Mouse (Mus musculus) ES-E14 (cell line): Measurements from ENCODE around the gene Fam155a. TPM values are rescaled to one million over a fixed set of nuclear protein-coding genes. Genes with fewer than 3 reads are reported as not detected.
A peak's percentile ranks its signal among the peaks of the same experiment; 100 is the strongest.

ENCODE experiments used
- DNase-seq: peaks from one replicate; pipeline ENCODE4 v3.0.0-alpha.2; 2013; ENCODE audit warnings: low read depth, low spot score
- H3K27ac ChIP-seq: 2 replicates; pipeline ENCODE4 v1.5.1; 2012; ENCODE audit warnings: low read depth, mild to moderate bottlenecking, low read length, moderate library complexity, mixed read lengths; ENCODE audit not compliant: poor library complexity, insufficient read depth, severe bottlenecking
- H3K36me3 ChIP-seq: 2 replicates; pipeline ENCODE4 v1.6.1; 2012; ENCODE audit warnings: mild to moderate bottlenecking, low read length, moderate library complexity, mixed read lengths; ENCODE audit not compliant: control insufficient read depth, poor library complexity, insufficient read depth, severe bottlenecking
- H3K4me1 ChIP-seq, 2 experiments: fragments of 150-350 bp in 1 of 2; sonication (generic) in 1 of 2; 2 replicates each; pipeline ENCODE4 v1.6.1; 2012; ENCODE audit warnings: low read length in 2 of 2, mild to moderate bottlenecking in 1 of 2, mixed read lengths in 1 of 2; ENCODE audit not compliant: control insufficient read depth in 2 of 2, insufficient read depth in 2 of 2, poor library complexity in 1 of 2
- H3K4me3 ChIP-seq, 2 experiments: fragments of 150-350 bp in 1 of 2; sonication (generic) in 1 of 2; 2 replicates each; pipeline ENCODE4 v1.5.1; 2012; ENCODE audit warnings: low read length in 2 of 2, low read depth in 1 of 2, mild to moderate bottlenecking in 1 of 2, mixed read lengths in 1 of 2; ENCODE audit not compliant: insufficient read depth in 1 of 2, poor library complexity in 1 of 2, severe bottlenecking in 1 of 2
- H3K9ac ChIP-seq: 2 replicates; pipeline ENCODE4 v1.6.1; 2012; ENCODE audit warnings: low read depth, mild to moderate bottlenecking, low read length, mixed read lengths; ENCODE audit not compliant: poor library complexity, insufficient read depth, severe bottlenecking
- H3K9me3 ChIP-seq: fragments of 150-350 bp; sonication (generic); 2 replicates; pipeline ENCODE4 v1.6.1; 2012; ENCODE audit warnings: low read depth, mild to moderate bottlenecking, low read length; ENCODE audit not compliant: control insufficient read depth, insufficient read depth
- CHD2 ChIP-seq: IDR thresholded peaks from 2 replicates; pipeline ENCODE4 v1.6.1; 2014; ENCODE audit warnings: mild to moderate bottlenecking, low read depth, low read length, inconsistent platforms
- HCFC1 ChIP-seq: IDR thresholded peaks from 2 replicates; pipeline ENCODE4 v1.6.1; 2012; ENCODE audit warnings: low read length, inconsistent platforms, borderline replicate concordance; ENCODE audit not compliant: insufficient read depth
- MAFK ChIP-seq: IDR thresholded peaks from 2 replicates; pipeline ENCODE4 v1.6.1; 2014; ENCODE audit warnings: mild to moderate bottlenecking, low read depth, low read length, inconsistent platforms; ENCODE audit not compliant: insufficient read depth
- ZC3H11A ChIP-seq: IDR thresholded peaks from 2 replicates; pipeline ENCODE4 v1.6.1; 2012; ENCODE audit warnings: low read depth, mild to moderate bottlenecking, inconsistent platforms, low read length, borderline replicate concordance
- ZNF384 ChIP-seq: IDR thresholded peaks from 2 replicates; pipeline ENCODE4 v1.6.1; 2012; ENCODE audit warnings: low read depth, low read length, inconsistent platforms
- in situ Hi-C, 2 experiments: fragments of 600-800 bp; cut with MboI; formaldehyde crosslinking; loops; one replicate each; pipeline ENCODE4 v1.15.1; 2025; ENCODE audit warnings: low sequenced_read_pairs in 2 of 2, inconsistent platforms in 1 of 2; ENCODE audit not compliant: unreplicated experiment in 2 of 2
- total RNA-seq: library from RNA; depleted of rRNA; stranded (reverse); fragments of 300-350 nt; gene quantifications from 2 replicates; pipeline ENCODE4 v1.2.3, GENCODE M21; 2012

Fam155a gene
- total RNA-seq, 1 experiment = 0.04 TPM

DNA sequence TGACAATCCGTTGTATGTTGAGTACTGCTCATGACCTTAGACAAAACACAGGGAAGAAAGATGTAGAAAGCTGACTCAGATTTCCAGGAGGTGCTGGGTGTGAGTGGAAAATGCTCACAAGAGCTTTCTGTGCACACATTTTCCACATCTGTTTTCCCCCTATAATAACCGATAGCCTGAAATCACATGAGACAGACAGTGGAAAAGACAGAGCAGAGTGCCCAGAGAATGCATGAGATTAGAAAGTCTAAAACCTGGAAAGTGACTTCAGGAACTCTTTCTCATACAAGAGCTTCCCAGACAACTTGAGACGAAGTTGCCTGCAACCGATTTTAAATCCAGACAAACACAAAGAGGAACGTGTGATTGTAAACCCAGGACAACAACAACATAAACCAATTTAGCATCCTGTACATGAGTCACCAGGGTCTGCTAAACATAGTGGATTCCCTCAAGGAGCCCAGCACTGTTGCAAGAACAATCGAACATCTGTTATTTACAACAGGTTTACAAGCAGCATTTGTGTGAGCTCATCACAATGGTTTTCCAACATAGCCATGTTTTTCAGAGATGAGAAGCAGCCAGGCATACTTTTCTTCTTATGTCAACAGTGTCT, 163.8 kb downstream of the Fam155a start:
- no peaks in the 10 kb centered on the region for H3K9me3 ChIP-seq
- TF ChIP-seq ZC3H11A (no peak), ZNF384 (no peak), CHD2 (no peak), HCFC1 (no peak)
- no peaks in the 10 kb centered on the region for H3K36me3 ChIP-seq
- in situ Hi-C loops = no loop called here
- H3K9ac ChIP-seq = no peak overlapping the region
- no peaks in the 10 kb centered on the region for H3K4me1 ChIP-seq
- H3K27ac ChIP-seq = no peak overlapping the region
- DNase-seq = no peak
- no peak overlapping the region for H3K4me3 ChIP-seq

DNA sequence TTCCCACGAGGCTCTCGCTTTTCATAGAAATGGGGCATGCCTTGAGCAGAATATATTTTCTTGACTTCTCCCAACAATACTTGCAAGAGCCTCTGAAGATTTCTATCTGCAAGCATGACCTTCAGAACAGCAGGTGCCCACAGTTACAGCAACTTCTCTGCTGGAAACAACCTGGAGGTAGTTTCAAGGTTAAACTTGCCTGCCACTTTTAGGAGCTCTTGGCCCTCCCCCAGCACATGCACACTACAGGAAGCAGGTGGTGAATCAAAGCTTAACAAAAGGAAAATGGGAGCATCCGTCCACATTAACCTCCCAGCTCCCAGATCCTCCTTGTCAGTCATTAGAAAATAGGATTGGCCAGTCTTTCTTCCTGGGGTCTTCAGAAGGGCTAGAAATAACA, 175.0 kb downstream of the Fam155a start:
- no peak overlapping the region for H3K9ac ChIP-seq
- no peaks in the 10 kb centered on the region for H3K36me3 ChIP-seq
- H3K9me3 ChIP-seq = no peaks in the 10 kb centered on the region
- no peak for TF ChIP-seq HCFC1
- no peak for TF ChIP-seq ZNF384
- no peak for TF ChIP-seq ZC3H11A
- DNase-seq = peak; percentile 15
- H3K4me3 ChIP-seq = no peak overlapping the region
- H3K4me1 ChIP-seq = peaks cover 0 to 2% of the 10 kb centered on the region in 2 experiments; a peak in 1 of 4 replicates
- H3K27ac ChIP-seq = no peak overlapping the region
- in situ Hi-C loops = loop anchor here in 1 of 2 experiments (25.0 kb wide), 1 partner anchor 359 kb away; no protein-coding TSS in a partner anchor

DNA sequence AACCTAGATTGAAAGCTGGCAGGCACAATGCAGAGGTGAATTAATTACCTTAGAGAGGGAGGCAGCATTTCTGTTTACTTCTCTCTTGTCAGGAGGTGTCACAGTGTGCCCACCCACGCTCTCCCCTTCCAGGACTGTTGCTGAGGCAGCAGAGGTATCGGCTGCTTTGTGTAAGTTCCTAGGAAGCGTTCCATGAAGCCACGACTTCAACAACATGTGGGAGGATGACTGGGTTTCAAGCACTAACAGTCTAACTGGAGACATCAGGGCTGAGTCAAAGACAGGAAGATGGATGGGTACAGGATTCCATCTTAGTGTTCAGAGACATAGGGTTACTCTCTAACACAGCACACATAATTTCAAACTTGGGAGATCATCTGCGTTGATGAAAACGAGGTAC, 189.1 kb downstream of the Fam155a start:
- no peaks in the 10 kb centered on the region for H3K36me3 ChIP-seq
- no peak overlapping the region for H3K4me3 ChIP-seq
- in situ Hi-C loops = loop anchor here in 1 of 2 experiments (25.0 kb wide), 1 partner anchor 345 kb away; no protein-coding TSS in a partner anchor

GRCm38 (mm10) chr8:9580192-9580591, 190.8 kb downstream of the Fam155a start:
- peak; percentile 21 for DNase-seq
- Histone ChIP-seq H3K27ac (no peak overlapping the region), H3K9ac (no peak overlapping the region), H3K4me1 (no peaks in the 10 kb centered on the region), H3K36me3 (no peaks in the 10 kb centered on the region), H3K9me3 (no peaks in the 10 kb centered on the region), H3K4me3 (no peak overlapping the region)
- TF ChIP-seq CHD2 (no peak), ZC3H11A (0 out of 2 replicates have a peak, but pooled peaks have one; percentile 29)
- in situ Hi-C loops = loop anchor here in 1 of 2 experiments (25.0 kb wide), 1 partner anchor 343 kb away; no protein-coding TSS in a partner anchor

More for the DNA sequence above, 189.1 kb downstream of the Fam155a start:
- Histone ChIP-seq H3K4me1 (no peaks in the 10 kb centered on the region), H3K9ac (no peak overlapping the region), H3K27ac (no peak overlapping the region), H3K9me3 (no peaks in the 10 kb centered on the region)
- DNase-seq = no peak
- TF ChIP-seq MAFK = no peak
- no peak for TF ChIP-seq CHD2
- no peak for TF ChIP-seq HCFC1
- no peak for TF ChIP-seq ZC3H11A
- no peak for TF ChIP-seq ZNF384

DNA sequence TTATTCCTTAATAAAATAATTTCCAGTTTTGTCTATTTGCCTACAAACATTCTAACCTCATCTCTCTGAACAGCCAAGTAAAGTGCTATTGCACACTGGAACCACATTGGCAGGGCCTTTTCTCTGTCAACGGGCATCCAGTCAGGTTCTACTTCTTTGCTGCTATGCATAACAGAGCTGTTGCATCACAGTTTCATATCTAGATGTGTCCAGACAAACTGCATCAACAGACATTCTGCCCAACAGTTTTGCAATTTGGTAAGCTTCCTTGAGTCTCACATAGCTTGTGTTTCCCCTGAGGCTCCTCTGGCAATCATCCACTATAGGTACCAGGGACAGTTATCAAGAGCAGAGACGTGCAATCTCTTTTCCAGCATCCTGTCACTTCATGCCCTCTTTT, 199.0 kb downstream of the Fam155a start:
- no peak for DNase-seq
- TF ChIP-seq MAFK (no peak), HCFC1 (no peak), CHD2 (no peak), ZNF384 (no peak), ZC3H11A (no peak)
- in situ Hi-C loops = loop anchor here in 1 of 2 experiments (5.0 kb wide), 1 partner anchor 345 kb away; no protein-coding TSS in a partner anchor

More for the DNA sequence above, 199.0 kb downstream of the Fam155a start:
- Histone ChIP-seq H3K9ac (no peak overlapping the region), H3K27ac (no peak overlapping the region), H3K36me3 (no peaks in the 10 kb centered on the region), H3K9me3 (no peaks in the 10 kb centered on the region), H3K4me1 (no peaks in the 10 kb centered on the region; a peak in 1 of 4 replicates), H3K4me3 (no peak overlapping the region)
